Mouse (Mus musculus): ENCODE measurements around the gene Sertad2.

Gene Sertad2

DNA sequence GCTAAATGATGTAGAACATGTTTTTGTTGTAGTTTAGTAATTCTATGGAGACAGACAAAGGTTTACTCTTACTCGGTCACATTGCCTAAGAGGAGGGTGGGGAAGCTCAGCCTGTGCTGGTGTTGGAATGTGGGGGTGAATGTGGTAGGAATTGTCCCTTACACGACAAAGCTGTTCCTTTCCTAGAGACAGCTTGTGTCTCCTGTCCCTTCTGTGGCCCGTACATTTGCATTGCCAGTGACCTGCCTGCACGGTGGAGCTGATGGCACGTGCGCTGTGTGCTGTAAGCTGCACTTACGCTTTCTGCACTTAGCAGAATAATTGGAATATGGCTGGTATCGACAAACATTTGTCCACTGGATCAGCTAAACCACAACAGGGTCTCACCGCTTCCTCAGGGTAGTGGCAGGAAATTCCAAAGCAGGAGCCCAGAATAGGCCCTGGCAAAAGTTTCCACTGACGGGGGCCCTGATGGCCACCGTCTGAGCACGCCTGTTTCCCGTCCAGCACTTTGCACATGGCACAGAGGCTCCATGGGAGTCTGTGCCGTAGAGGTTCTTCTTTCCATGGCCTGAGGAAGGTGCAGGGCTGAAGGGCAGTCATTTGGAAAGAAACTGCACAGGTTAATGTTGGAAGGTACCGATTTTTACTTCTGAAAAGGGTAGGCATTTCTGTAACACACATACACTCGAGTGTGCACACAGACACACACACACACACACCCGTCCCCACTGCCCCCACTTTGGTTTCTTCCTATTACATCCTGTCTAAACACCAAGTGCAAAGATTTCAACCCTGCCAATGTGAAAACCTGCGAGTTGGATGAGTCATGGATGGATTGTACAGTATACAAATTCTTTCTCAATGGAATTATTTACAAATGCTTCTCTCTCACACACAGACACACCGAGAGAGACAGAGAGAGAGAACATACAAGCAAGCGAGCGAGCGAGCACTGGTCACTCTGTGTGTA lies 51.5 kb downstream of the Sertad2 start:
- DNase-seq (ENCODE audit: low spot score in 2 of 2), result no peak

DNA sequence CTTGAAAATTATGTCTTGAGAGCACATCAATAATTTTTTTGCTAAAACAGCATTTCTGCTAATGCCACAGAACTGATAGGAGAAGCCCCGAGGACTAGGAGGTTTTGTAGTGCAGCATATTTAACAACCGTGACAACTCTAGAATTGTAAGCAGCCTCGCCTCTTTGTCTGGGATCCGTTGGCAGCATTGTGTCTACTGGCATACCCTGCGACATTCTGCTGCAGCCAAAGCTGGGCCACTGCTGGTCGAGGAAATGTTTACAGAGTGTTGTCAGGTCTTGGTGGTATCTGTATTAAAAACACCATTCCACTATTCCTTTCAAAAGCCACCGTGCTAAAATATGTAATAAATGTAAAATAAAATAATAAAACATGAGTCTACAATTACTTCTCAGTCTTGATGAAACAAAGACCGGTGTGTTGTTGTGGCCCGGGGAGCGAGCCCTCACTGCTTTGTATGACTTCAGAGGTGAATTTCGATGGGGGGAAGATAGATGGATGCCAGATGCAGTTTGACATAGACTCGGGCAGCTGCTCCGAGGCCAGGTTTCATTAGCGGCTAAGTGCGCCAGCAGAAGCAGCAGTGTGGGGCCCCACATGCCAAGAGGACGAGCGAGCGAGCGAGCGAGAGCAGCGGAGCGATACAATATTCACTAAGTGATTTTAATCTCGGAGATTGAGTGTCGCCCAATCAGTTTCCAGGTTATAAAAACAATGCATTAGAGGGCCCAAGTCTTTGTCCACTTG lies 60.2 kb downstream of the Sertad2 start:
- DNase-seq (ENCODE audit: low spot score in 2 of 2), result peak; percentile 65 to 69

DNA sequence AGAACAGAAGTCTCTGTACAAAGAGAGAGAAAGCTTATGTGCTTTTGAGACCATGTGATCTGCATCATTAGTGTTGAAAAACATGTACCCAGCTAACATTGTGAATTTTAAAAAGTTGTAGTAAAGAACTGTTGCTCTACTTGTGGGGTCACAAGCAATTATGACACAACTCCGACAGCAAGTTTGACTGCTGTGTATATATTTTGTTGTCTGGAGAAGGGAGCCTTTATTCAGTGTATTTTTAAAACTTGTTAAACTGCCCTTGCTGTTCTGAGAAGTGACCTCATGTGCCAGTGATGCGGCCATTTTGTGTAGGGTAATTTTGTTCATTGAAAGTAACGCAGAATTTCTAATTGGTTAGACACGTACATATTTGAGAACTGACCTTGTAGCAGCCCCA lies 61.1 kb downstream of the Sertad2 start:
- no peak for DNase-seq (ENCODE audit: low spot score in 2 of 2)

DNA sequence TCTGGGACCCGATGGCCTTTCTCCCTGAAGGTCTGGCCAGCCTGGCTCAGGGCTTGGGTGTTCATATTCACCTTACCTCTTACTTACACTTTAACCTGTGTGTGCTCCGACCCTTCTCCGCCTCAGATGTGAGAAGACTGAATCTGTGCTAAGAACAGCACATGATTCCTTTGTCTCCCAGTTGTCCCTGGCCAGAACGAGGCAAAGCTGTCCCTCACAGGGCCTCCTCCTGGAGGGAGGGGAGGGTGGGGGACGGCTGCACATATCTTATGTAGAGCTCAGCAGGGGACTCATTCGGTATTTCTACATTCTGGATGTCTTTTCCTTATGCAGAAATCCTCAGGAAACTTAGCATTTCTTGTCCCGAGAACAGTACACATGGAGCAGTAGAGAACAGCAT lies 62.6 kb downstream of the Sertad2 start:
- DNase-seq (ENCODE audit: low spot score in 2 of 2), result no peak

DNA sequence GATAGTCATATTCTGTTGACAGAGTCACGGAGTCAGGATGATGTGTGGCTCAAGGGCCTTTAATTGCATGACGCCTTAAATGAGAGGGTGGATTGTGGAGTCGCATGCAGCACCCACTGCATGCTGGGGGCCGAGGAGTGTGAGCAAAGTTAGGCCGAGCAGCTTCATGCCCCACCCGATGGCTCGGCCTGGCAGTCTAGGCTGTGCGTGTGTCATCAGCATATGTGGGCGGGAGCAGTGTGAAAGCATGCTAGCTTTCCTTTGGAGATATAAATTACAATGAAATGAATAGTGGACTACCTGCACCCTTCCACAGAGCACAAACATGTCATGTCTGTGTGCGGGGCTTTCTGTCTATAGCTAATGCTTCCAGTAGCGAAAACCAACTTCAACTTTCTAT lies 65.4 kb downstream of the Sertad2 start:
- DNase-seq (ENCODE audit: low spot score in 2 of 2), result no peak

DNA sequence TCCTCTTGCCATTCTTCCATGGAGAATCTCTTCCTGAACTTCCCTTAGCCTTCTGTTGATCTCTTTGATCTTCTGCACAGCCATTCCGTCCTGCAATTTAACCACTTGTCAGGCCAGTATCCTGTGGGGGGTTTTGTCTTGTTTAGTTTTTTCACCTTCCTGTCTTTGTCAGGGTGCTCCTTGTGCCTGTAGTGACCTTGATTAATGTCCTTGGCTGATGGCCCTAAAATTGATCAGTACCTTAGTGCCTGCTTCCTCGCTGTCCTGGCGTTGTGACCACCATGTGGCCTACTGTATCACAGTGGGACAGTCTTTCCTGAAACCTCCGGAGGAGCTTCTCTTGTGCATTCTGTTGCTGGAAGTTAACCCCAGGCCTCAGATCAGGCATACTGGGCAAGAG lies 70.2 kb downstream of the Sertad2 start:
- no peak for DNase-seq (ENCODE audit: low spot score in 2 of 2)

DNA sequence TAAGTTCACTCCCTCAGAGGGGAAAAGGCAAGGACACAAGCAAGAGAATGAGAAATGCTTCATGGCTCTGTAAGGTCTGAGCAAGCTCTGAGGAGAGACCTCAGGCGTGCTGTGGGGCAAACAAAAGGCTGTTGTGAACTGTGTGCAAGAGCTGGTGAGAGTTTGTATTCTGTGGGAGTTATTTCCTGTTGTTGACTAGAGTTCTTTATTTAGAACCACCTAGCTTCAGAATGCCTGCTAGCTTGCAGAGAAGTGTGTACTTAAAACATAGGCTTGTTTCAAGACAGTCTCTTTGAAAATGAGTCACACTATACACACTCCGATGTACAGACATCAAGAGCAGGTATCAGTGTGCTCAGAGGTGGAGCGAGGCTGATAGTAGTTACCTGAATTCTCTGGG lies 73.0 kb downstream of the Sertad2 start:
- no peak for DNase-seq (ENCODE audit: low spot score in 2 of 2)

DNA sequence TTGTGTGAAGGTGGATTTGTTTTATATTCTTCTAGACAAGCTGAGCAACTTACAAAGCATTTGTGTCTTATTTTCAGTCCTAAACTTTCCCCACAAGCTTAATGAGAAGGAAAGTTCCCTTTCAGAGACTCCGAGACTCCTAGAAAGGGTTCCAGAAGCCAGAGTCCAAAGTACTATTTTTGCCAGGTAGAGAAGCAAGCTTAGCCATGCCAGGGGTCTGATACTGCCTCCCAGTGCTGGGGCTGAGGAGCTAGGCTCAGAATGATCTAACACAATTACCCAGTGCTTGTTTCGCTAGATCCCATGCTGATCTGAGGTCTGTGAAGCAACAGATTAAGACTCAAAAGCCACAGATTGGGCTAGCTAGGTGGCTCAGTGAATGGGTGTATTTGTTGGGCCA lies 84.1 kb downstream of the Sertad2 start:
- DNase-seq (ENCODE audit: low spot score in 2 of 2), result no peak

DNA sequence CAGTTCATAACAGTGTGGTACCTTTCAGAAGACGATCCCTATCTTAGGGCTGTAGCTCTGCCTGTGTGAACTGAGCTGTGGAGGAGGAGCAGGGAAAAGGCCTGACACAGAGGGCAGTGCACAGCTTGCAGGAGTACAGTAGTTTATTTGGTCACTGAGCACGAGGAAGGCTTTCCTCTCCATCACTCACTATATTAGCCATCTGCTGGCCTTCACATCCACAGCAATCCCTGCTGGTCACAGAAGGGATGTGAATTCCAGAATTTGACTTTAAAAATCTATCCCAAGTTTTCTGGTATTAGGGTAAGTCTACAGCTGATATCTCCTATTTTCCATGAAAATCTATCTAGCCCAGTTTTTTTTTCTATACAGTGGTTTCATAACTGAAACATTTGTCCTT lies 85.2 kb downstream of the Sertad2 start:
- DNase-seq (ENCODE audit: low spot score in 2 of 2), result no peak

DNA sequence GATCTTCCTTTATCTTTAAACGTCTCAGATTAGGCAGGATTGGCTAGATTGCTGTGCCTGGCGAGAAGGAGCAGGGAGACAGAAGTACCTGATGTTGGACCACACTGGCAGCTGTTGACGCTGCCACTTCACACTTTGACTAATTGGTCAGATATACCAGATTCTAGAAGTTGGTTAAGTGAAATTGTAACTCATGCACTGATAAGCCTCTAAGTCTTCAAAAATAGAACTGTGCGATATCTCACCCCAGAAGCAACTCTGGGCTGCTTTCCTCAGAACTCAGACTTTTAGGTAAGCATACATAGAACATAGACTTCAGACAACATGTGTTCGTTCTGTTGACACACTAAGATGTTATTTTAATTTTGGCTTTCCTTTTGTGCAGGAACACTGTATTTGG lies 86.6 kb downstream of the Sertad2 start:
- no peak for DNase-seq (ENCODE audit: low spot score in 2 of 2)

DNA sequence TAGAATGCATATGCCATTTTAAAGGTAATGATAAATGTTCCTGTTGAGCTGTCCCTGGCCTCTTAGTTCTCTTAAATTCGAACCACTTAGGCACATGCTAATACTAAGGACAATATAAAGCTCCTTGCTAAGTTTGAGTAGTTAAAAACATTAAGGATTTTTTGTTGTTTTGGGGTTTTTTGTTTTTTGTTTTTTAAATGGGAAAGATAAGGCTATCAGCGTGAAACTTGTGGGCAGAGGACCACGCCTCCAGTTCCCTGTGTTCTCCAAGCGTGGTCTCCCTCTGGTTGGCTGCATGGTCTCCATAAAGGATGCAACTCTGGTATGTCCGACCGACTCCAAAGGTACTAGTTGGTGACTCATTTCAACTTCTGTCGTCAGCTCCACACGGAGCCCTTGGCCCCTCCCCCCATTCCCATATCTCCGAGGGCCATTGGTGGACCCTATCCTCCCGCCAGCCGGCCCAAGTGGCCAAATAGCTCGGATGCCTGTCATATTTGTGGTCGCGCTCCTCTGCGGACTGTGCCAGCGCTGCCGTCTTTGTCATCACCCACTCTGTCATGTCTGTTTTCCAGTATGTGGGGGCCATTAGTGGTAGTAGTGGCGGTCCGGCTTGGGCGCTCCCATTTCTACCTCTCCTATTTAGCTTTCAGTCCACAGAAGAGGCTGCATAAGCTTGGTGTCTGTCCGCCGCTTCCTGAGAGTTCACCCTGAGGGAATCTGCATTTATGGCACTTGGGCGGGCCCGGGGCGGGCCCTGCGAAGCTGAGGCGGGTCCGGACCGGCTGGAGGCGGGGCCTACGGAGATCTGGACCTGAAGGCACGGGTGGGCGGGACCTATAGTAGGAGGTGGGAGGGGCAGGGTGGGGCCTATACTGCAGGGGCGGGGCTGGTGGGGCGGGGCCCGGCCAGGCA lies 88.2 kb downstream of the Sertad2 start:
- peak; percentile 96 to 97 for DNase-seq (ENCODE audit: low spot score in 2 of 2)

DNA sequence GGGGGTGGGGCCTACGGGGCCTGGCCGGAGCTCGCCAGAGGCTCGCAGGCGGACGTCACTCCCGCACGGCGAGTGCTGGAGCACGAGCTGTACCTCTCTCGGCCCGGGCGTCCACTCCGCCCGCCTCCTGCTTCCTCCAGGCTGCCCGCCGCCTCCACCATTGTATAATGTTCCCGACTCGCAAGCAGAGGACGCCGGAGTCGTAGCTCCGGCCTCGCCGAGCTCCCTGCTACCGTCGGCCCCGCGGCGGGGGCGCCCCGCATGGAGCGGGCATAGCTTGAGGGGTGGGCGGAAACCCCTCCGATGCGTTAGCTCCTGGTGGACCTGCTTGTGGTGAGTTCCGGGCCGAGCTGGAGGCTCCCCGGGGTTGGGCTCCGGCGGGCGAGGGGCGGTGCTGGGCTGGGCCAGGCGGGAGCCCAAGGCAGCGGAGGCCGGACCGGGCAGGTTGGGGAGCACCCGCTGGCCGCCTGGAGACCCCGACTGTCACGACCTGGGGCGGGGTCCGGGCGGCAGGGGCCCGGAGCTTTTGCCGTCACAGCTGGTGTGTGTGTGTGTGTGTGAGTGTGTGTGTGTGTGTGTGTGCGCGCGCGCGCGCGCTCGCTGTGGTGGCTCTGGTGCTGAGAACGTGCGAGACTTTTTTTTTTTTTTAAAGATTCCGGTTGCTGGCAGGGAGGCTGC lies 89.0 kb downstream of the Sertad2 start:
- peak; percentile 77 to 78 for DNase-seq (ENCODE audit: low spot score in 2 of 2)

DNA sequence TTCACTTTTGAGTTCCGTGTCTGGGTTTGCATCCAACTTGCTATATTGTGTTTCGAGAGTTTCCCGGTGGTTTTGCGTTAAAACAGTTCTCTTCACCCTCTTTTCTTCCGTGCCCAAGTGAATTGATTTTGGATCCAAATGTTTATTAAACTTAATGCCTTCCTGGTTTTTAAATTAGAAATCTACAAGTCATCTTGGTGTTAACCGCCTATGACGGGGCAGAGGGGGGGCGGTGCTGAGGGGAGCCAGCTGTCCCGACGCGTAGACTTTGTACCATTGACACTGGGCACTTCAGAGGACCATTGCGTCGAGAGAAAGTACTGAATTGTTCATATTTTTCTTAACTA lies 89.5 kb downstream of the Sertad2 start:
- DNase-seq (ENCODE audit: low spot score in 2 of 2), result no peak

DNA sequence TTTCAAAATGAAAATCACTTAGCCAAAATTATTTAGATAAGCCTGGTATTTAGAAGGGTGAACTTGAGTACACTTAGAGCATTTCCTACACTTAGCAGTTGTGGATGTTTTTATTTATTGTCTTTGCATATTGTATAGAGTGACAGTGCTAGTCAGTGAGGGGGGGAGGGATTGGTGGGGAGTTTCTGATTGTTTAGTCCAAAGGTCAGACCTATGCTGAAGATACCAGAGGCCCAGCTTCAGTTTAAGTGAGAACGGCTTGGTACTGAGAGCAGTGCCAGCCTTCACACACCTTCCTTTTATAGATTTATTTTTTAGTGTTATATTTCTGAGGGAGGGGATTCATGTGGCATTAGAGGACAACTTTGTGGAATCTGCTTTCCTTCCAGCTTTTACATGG lies 91.5 kb downstream of the Sertad2 start:
- DNase-seq (ENCODE audit: low spot score in 2 of 2), result no peak

DNA sequence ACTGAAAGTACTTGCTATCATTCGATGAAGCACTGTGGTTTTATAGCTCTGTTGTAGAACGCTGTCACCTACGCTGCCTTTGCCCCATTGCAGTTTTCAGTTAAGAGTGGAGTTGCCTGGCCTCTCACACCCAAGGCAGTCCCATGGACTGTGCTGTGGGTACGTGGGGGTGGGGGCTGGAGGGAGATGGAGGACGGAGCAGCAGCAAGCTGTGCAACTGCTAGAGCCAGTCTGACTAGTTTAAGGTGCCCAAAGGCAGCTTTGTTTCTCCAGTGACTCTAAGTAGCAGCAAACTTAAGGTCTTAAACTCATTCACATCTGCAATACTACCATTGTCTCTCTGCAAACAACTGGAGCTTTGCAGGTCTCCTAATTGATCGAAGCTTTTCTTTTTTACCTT lies 92.6 kb downstream of the Sertad2 start:
- DNase-seq (ENCODE audit: low spot score in 2 of 2), result no peak

DNA sequence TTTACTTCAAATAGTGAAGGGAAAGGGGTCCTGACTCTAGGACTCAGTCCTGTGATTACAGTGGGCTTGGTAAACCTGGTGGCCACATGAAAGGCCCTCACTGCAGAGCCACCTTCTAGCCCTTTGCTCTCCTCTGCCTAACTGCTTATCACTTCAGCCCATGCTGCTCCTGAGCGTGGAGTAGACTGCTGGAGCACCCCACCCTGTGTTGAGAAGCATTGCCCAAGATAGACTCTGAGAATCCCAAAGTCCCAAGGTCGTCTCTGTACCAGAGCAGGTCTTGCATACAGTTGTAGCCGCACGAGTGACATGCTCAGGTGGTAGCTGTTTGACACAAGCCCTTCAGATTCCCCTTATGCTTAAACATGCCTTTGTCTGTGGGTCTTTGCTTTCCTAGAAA lies 93.1 kb downstream of the Sertad2 start:
- DNase-seq (ENCODE audit: low spot score in 2 of 2), result no peak

DNA sequence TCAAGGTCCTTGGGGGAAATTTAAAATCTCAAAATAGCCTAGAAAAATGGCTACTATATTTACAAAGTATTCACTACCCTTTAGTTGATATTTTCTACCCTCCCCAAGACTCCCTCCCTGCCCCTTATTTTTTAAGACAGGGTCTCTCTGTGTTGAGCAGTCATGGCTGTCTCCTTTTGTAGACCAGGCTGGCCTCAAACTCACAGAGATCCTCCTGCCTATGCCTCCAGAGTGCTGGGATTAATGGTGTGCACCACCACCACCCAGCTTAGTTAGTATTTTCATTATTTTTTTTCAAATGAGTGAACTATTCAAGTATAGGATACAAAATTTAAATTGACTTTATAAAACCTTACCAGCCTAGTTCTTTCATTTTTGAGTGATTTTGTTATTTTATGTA lies 94.0 kb downstream of the Sertad2 start:
- no peak for DNase-seq (ENCODE audit: low spot score in 2 of 2)

DNA sequence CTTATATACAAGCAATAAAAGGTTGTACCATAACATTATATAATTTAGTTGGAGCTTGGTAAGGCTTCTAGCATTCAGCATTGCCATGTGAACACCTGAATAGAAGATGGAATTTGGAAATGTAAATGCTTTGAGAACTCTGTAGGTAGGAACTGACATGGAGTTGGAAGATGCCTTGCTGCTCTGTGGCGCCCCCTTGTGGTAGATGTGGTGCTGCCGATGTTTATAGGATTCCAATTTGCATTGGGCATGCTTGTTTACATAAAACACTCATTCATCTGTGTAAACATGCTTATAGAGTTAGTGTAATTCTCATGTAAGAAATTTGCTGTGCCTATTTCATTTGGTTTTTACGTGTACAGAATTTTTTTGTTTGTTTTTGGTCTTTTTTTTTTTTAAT lies 95.8 kb downstream of the Sertad2 start:
- peak in 1 of 2 experiments; percentile 79 for DNase-seq (ENCODE audit: low spot score in 2 of 2)

DNA sequence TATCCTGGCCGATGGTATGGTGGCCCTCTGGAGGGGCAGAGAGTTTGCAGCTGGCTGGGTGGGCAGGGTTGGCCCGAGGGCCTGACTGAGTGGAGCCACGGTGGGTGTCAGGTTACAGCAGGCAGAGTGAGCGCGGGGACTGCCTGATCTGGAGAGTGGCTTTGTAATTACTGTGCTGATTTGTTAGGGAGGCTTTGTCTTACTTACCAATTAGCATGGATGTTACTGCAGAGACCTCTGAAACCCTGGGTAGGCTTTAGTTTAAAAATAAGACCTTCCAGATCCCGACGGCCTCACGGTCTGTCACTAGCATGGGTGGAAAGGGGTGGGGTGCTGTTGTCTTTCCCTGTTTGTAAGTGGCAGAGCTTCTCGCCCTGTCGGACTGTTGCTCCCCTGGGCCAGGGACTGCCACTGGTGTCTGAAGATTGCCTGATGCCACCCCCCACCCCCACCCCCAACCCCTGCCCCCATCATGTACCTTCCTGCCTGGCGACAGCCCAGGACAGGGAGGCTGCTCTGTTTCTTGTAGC lies 96.9 kb downstream of the Sertad2 start:
- no peak for DNase-seq (ENCODE audit: low spot score in 2 of 2)

DNA sequence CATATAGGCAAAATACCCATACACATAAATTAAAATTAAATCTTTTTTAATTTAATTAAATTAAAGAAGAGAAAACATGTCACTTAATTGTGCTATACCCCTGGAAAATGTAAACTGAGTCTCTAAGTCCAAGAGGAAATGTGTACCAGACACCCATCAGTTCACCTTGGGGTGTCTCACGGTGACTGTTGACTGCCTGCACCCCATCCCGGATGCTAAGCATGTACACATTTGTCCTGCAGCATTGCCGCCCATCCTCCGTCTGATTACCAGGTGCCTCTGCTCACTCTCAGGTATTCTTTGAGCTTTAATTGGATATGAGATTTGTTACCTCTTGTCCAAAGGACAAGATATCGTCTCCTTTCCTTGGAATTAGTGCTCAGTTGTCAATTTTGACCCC lies 99.3 kb downstream of the Sertad2 start:
- no peak for DNase-seq (ENCODE audit: low spot score in 2 of 2)

DNA sequence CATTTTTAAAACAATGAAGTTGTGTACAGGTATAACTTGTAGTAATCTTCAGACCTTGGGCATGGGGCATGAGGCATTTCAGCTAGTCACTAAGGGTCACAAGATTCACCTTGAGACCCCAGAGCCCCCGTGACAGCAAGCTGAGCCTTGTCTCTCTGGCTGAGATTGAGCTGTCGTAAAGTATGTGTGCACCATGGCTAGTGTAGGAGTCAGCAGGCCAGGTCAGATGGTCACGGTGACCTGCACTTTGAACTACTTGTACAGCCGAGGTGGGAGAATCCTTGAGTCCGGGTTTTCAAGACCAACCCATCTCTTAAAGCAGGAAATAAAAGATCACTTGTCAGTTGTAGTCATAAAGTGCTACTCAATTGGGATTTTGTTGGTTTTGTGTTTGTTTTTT lies 100.1 kb downstream of the Sertad2 start:
- no peak for DNase-seq (ENCODE audit: low spot score in 2 of 2)

Data from right cerebral cortex, postnatal 10 days (tissue).